Mouse (Mus musculus): ENCODE results near the gene Tmod1. TPM values are rescaled to one million over a fixed set of nuclear protein-coding genes. Genes with fewer than 3 reads are reported as not detected.

Gene Tmod1
- polyA plus RNA-seq, 1 experiment from 2014 or later = 2.1 TPM

DNA sequence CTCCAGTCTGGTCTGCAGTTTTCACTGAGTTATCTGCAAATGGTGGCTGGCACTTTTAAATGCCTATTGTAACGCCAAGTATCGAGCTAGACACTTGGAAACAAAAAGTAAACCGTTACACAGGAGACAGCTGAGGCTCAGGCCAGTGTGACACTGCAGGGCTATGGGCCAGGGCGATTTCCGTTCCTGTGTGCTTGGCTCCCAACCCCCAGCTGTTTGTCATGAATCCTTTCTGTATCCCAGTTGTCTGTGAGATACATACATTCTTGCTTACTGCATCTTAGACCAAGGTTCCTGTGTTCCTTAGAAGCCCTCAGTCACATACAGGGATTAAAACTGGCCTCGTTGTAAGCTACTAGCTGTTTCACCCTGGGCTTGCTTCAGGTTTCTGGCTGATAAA, 10.5 kb upstream of the Tmod1 start:
- Histone ChIP-seq H3K4me3 (ENCODE audit: low read depth, low read length) (no peak overlapping the region), H3K4me2 (ENCODE audit: low read depth, low read length) (no peak overlapping the region), H3K36me3 (ENCODE audit: control insufficient read depth, insufficient read depth, low read length) (no peaks in the 10 kb centered on the region), H3K9ac (replicated peaks; ENCODE audit: low read depth, low read length) (no peak overlapping the region), H3K4me1 (ENCODE audit: control insufficient read depth, insufficient read depth, low read length) (no peaks in the 10 kb centered on the region), H3K27me3 (ENCODE audit: control insufficient read depth, insufficient read depth, low read length) (no peaks in the 10 kb centered on the region), H3K27ac (ENCODE audit: low read depth, low read length) (no peak overlapping the region), H3K9me3 (ENCODE audit: control insufficient read depth, low read length) (no peaks in the 10 kb centered on the region)
- 59% methylated on average over 6 of the region's 6 CpGs for WGBS
- ATAC-seq (ENCODE audit: low read depth) = no peak

DNA sequence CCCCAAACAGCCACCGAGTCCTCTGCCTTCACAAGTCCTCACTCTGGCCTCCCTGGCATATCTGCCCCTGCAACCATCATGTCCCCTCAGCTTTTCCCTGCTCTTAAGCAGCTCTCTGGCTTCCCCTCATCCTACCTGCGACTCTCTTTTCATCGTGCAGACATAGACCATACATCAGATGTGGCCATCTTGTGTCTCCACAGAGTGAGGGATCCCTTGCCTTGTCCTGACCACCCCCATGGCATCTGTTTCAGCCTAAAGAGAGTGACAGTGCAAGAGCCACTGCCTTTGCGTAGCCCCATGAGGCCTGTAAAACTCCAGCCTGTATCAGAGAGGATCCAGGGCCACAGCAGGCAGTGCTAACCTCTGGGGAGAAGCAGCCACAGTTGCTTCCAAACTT, 10.0 kb upstream of the Tmod1 start:
- no peak overlapping the region for H3K27ac ChIP-seq (ENCODE audit: low read depth, low read length)
- no peaks in the 10 kb centered on the region for H3K27me3 ChIP-seq (ENCODE audit: control insufficient read depth, insufficient read depth, low read length)
- 77% methylated on average over 4 of the region's 4 CpGs for WGBS
- no peak for ATAC-seq (ENCODE audit: low read depth)
- H3K4me1 ChIP-seq (ENCODE audit: control insufficient read depth, insufficient read depth, low read length) = no peaks in the 10 kb centered on the region
- H3K36me3 ChIP-seq (ENCODE audit: control insufficient read depth, insufficient read depth, low read length) = no peaks in the 10 kb centered on the region
- no peaks in the 10 kb centered on the region for H3K9me3 ChIP-seq (ENCODE audit: control insufficient read depth, low read length)
- no peak overlapping the region for H3K4me2 ChIP-seq (ENCODE audit: low read depth, low read length)
- H3K9ac ChIP-seq (replicated peaks; ENCODE audit: low read depth, low read length) = no peak overlapping the region
- H3K4me3 ChIP-seq (ENCODE audit: low read depth, low read length) = no peak overlapping the region

DNA sequence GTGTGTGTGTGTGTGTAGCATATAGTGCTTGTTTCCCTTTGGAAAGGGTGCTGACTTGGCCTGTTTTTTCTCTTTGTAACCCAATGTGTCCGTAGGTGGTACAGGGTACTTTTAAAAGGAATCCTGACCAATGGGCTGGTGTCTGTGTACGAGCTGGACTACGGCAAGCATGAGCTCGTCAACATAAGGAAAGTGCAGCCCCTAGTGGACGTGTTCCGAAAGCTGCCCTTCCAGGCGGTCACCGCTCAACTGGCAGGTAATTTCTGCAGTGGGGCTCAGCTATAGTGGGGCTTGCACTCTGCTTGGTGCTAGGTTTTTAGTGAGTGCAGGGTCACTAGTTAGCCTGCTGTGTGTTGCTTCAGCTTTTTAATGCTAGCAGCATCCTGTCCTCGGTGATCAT, 9.2 kb upstream of the Tmod1 start:
- Histone ChIP-seq H3K9me3 (ENCODE audit: control insufficient read depth, low read length) (no peaks in the 10 kb centered on the region), H3K27ac (ENCODE audit: low read depth, low read length) (no peak overlapping the region), H3K36me3 (ENCODE audit: control insufficient read depth, insufficient read depth, low read length) (no peaks in the 10 kb centered on the region), H3K27me3 (ENCODE audit: control insufficient read depth, insufficient read depth, low read length) (no peaks in the 10 kb centered on the region), H3K9ac (replicated peaks; ENCODE audit: low read depth, low read length) (no peak overlapping the region), H3K4me3 (ENCODE audit: low read depth, low read length) (no peak overlapping the region), H3K4me1 (ENCODE audit: control insufficient read depth, insufficient read depth, low read length) (no peaks in the 10 kb centered on the region), H3K4me2 (ENCODE audit: low read depth, low read length) (no peak overlapping the region)
- no peak for ATAC-seq (ENCODE audit: low read depth)
- 47% methylated on average over 9 of the region's 9 CpGs for WGBS

DNA sequence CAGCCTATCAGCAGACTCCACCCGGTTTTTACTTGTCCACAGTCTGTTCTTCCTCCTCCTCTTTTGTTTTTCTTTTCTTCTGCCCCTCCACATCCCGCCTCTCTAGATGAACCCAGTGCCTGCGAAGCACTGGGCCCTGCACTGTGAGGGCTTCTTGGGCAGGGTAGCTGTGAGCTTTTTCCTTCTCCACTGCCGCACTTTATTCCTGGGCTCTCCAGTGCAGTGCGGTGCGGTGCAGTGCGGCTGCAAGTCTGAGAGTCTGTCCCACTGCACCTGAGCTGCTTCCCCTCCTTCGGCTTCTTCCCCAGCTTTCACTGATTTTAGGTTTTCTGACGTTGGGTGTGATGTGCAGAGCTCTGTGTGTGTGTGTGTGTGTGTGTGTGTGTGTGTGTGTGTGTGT, 6.3 kb upstream of the Tmod1 start:
- H3K9ac ChIP-seq (replicated peaks; ENCODE audit: low read depth, low read length) = no peak overlapping the region
- ATAC-seq (ENCODE audit: low read depth) = no peak
- no peaks in the 10 kb centered on the region for H3K27me3 ChIP-seq (ENCODE audit: control insufficient read depth, insufficient read depth, low read length)
- no peaks in the 10 kb centered on the region for H3K4me1 ChIP-seq (ENCODE audit: control insufficient read depth, insufficient read depth, low read length)
- no peak overlapping the region for H3K4me2 ChIP-seq (ENCODE audit: low read depth, low read length)
- H3K27ac ChIP-seq (ENCODE audit: low read depth, low read length) = no peak overlapping the region
- no peak overlapping the region for H3K4me3 ChIP-seq (ENCODE audit: low read depth, low read length)
- H3K36me3 ChIP-seq (ENCODE audit: control insufficient read depth, insufficient read depth, low read length) = no peaks in the 10 kb centered on the region
- 69% methylated on average over 9 of the region's 9 CpGs for WGBS
- H3K9me3 ChIP-seq (ENCODE audit: control insufficient read depth, low read length) = no peaks in the 10 kb centered on the region

DNA sequence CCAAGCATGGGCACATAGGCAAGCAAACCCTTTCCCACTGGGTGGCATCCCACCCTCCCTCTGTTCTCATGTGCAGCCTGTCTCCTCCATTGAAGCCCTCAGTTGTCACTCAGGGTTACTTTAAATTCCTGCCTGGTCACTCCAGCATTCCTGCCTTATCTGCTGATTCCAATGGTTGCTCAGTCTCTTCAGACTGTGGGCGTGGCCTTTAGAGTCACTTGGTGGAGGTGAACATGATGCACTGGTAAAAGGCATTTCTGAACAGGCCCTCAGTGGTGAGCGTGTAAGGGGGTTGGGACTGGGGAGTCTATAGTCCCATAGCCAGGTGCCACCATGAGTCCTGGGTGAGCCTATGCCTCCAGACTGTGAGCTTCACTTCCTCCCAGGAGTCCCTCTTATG, 5.5 kb upstream of the Tmod1 start:
- H3K4me3 ChIP-seq (ENCODE audit: low read depth, low read length) = no peak overlapping the region
- no peak overlapping the region for H3K27ac ChIP-seq (ENCODE audit: low read depth, low read length)
- H3K9me3 ChIP-seq (ENCODE audit: control insufficient read depth, low read length) = no peaks in the 10 kb centered on the region
- H3K4me2 ChIP-seq (ENCODE audit: low read depth, low read length) = no peak overlapping the region
- H3K36me3 ChIP-seq (ENCODE audit: control insufficient read depth, insufficient read depth, low read length) = no peaks in the 10 kb centered on the region
- WGBS = 91% methylated on average over 2 of the region's 2 CpGs
- ATAC-seq (ENCODE audit: low read depth) = no peak
- no peaks in the 10 kb centered on the region for H3K4me1 ChIP-seq (ENCODE audit: control insufficient read depth, insufficient read depth, low read length)
- H3K9ac ChIP-seq (replicated peaks; ENCODE audit: low read depth, low read length) = no peak overlapping the region
- H3K27me3 ChIP-seq (ENCODE audit: control insufficient read depth, insufficient read depth, low read length) = no peaks in the 10 kb centered on the region

DNA sequence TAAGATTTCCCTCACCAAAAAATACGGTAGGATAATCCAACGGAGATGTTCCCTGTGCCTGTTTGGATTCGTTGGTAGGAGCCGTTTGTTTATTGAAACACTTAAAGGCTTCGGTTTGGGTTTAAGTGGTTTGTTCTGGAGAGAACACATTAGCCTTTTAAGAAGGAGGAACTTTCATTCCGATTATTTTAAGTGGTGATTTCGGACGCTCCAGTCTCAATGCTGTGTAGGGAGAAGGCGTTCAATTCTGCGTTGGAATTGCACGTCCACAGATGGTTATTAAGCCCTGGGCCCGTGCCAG, 194 bp upstream of the Tmod1 start:
- no peak for ATAC-seq (ENCODE audit: low read depth)
- no peaks in the 10 kb centered on the region for H3K36me3 ChIP-seq (ENCODE audit: control insufficient read depth, insufficient read depth, low read length)
- WGBS = 14% methylated on average over 12 of the region's 12 CpGs
- H3K9me3 ChIP-seq (ENCODE audit: control insufficient read depth, low read length) = no peaks in the 10 kb centered on the region
- peak overlapping the region; percentile 50 for H3K4me3 ChIP-seq (ENCODE audit: low read depth, low read length)
- no peak overlapping the region for H3K27ac ChIP-seq (ENCODE audit: low read depth, low read length)
- peaks cover 4% of the 10 kb centered on the region for H3K4me1 ChIP-seq (ENCODE audit: control insufficient read depth, insufficient read depth, low read length)
- peaks cover 21% of the 10 kb centered on the region for H3K27me3 ChIP-seq (ENCODE audit: control insufficient read depth, insufficient read depth, low read length)
- H3K9ac ChIP-seq (replicated peaks; ENCODE audit: low read depth, low read length) = no peak overlapping the region
- peak overlapping the region; percentile 98 for H3K4me2 ChIP-seq (ENCODE audit: low read depth, low read length)

DNA sequence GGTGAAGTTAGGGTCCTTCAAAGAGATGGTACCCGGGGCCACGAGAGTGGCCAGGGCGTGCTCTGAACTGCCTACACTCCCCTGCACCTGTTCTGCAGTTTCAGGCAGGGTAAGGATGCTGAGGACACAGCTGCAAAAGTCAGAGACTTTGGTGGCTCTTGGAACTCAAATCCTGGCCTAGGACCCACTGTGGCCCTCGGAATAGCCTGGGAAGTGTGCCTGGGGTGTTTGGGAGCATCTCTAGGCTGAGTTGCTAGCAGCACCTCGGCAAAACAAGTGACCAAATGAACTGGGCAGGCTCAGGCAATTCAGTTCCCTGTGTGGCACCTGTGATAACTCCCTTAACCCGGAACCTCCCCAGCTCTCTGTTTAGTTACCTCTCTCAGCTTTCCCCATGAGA, 1.2 kb downstream of the Tmod1 start:
- Histone ChIP-seq H3K4me3 (ENCODE audit: low read depth, low read length) (peak overlapping the region; percentile 50), H3K4me1 (ENCODE audit: control insufficient read depth, insufficient read depth, low read length) (peaks cover 4% of the 10 kb centered on the region), H3K27me3 (ENCODE audit: control insufficient read depth, insufficient read depth, low read length) (peaks cover 21% of the 10 kb centered on the region), H3K9ac (replicated peaks; ENCODE audit: low read depth, low read length) (no peak overlapping the region), H3K4me2 (ENCODE audit: low read depth, low read length) (no peak overlapping the region; the same call in 1 of the 2 replicates), H3K9me3 (ENCODE audit: control insufficient read depth, low read length) (no peaks in the 10 kb centered on the region), H3K36me3 (ENCODE audit: control insufficient read depth, insufficient read depth, low read length) (no peaks in the 10 kb centered on the region), H3K27ac (ENCODE audit: low read depth, low read length) (no peak overlapping the region)
- no peak for ATAC-seq (ENCODE audit: low read depth)
- WGBS = 18% methylated on average over 6 of the region's 6 CpGs

DNA sequence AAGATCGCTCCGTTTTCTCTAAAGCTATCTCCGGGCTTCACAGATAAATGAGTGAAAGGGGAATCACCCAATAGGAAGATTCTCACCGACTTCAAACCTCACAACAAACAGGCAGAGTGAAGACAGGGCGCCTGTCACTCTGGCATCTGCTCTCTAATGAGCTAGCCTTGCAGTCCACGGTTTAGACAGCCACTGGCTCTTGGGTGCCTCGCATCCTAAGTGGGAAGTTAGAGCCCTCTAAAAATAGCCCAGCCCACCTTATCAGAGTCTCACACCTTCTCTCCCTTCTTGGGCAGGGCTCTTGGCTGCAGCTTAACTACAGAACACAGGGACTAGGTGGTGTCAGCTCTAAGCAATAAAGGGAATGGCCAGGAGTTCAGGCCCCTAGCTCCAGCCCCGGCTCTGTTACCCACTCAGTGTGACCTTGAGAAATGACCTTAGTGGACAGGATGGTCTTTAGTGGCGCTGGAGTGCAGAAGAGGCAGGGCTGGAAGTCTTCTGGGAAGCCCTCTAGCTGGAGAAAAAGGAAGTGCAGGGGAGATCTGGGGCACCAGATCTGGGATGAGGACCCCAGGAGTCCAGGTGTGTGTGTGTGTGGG, 2.0 kb downstream of the Tmod1 start:
- Histone ChIP-seq H3K4me1 (ENCODE audit: control insufficient read depth, insufficient read depth, low read length) (peaks cover 4% of the 10 kb centered on the region), H3K36me3 (ENCODE audit: control insufficient read depth, insufficient read depth, low read length) (no peaks in the 10 kb centered on the region), H3K27ac (ENCODE audit: low read depth, low read length) (no peak overlapping the region), H3K4me2 (ENCODE audit: low read depth, low read length) (no peak overlapping the region), H3K9ac (replicated peaks; ENCODE audit: low read depth, low read length) (no peak overlapping the region), H3K27me3 (ENCODE audit: control insufficient read depth, insufficient read depth, low read length) (peaks cover 21% of the 10 kb centered on the region), H3K9me3 (ENCODE audit: control insufficient read depth, low read length) (no peaks in the 10 kb centered on the region), H3K4me3 (ENCODE audit: low read depth, low read length) (no peak overlapping the region)
- ATAC-seq (ENCODE audit: low read depth) = no peak; the same call in 1 of the 2 replicates
- WGBS = 22% methylated on average over 9 of the region's 9 CpGs

DNA sequence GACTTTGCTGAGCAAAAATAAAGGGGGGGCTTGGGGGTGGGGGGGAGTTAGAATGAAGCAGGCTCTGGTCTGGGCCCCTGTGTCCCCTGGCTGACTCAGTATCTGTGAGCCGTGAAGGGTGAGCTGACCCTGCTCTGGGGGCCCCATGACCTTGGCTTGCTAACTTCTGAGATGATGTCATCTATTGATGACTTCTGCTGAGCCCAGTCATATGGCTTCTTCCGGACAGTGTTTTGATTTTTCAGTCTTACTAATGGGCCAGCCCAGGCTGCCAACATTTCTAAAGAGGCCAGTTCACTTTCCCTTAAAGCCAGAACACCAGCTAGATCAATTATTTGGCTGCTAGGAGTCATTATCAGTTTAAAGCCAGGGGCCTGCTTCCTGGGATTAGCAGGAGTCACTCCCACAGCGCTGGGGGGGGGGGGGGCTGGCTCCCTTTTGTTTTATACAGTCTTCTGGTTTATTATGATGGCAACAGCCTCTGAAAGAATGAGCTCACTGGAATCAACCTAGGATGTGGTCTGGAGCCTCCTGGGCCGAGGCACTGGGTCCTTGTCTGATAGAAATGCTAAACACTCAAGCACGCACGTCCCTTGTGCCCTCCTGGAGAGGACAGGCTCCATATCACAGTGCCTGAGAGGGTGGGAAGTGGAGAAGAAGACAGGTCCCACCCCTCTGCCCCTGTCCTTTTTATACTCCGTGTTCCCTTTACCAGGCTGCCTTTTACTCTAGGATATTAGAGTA, 3.2 kb downstream of the Tmod1 start:
- no peak for ATAC-seq (ENCODE audit: low read depth)
- H3K27ac ChIP-seq (ENCODE audit: low read depth, low read length) = no peak overlapping the region
- H3K27me3 ChIP-seq (ENCODE audit: control insufficient read depth, insufficient read depth, low read length) = peaks cover 21% of the 10 kb centered on the region
- H3K36me3 ChIP-seq (ENCODE audit: control insufficient read depth, insufficient read depth, low read length) = no peaks in the 10 kb centered on the region
- H3K9ac ChIP-seq (replicated peaks; ENCODE audit: low read depth, low read length) = no peak overlapping the region
- H3K9me3 ChIP-seq (ENCODE audit: control insufficient read depth, low read length) = no peaks in the 10 kb centered on the region
- peaks cover 4% of the 10 kb centered on the region for H3K4me1 ChIP-seq (ENCODE audit: control insufficient read depth, insufficient read depth, low read length)
- no peak overlapping the region for H3K4me2 ChIP-seq (ENCODE audit: low read depth, low read length)
- no peak overlapping the region for H3K4me3 ChIP-seq (ENCODE audit: low read depth, low read length)
- 33% methylated on average over 7 of the region's 7 CpGs for WGBS
